Mouse (Mus musculus) cortical plate, adult 2 months (tissue): Measurements from ENCODE around the gene Zmynd15.

Experiments used
- CTCF ChIP-seq: fragments of 200-500 bp; IDR thresholded peaks from 2 replicates; pipeline ENCODE4 v1.5.1; 2011; ENCODE audit warnings: mild to moderate bottlenecking, control low read depth, low read length; ENCODE audit not compliant: insufficient read depth; ENCODE audit errors: extremely low read depth
- POLR2A ChIP-seq: fragments of 200-500 bp; IDR thresholded peaks from 2 replicates; pipeline ENCODE4 v1.6.1; 2011; ENCODE audit warnings: mild to moderate bottlenecking, low read length, control low read depth; ENCODE audit not compliant: insufficient read depth; ENCODE audit errors: extremely low read depth

GRCm38 (mm10) chr11:70502018-70502417 is 42.8 kb downstream of the Zmynd15 start:
- TF ChIP-seq CTCF: no peak
- TF ChIP-seq POLR2A: no peak
